Mouse (Mus musculus) spleen, adult 2 months (tissue): ENCODE measurements around the gene Gm20425.

ENCODE experiments used
- CTCF ChIP-seq: fragments of 200-500 bp; IDR thresholded peaks from 2 replicates; pipeline ENCODE4 v1.5.1; 2011; ENCODE audit warnings: mild to moderate bottlenecking, inconsistent platforms; ENCODE audit not compliant: insufficient read depth, insufficient read length, insufficient replicate concordance; ENCODE audit errors: extremely low read depth
- POLR2A ChIP-seq: fragments of 200-500 bp; IDR thresholded peaks from 2 replicates; pipeline ENCODE4 v1.6.1; 2011; ENCODE audit warnings: low read depth, low read length, inconsistent platforms

GRCm38 (mm10) chr9:103149074-103149799, 80.9 kb downstream of the Gm20425 start:
- TF ChIP-seq POLR2A = no peak
- TF ChIP-seq CTCF = no peak
